Mouse (Mus musculus) lung, postnatal 10 days (tissue): ENCODE measurements around the gene Cd69.
A peak's percentile ranks its signal among the peaks of the same experiment; 100 is the strongest.

Source experiments
- DNase-seq: peaks from one replicate; pipeline ENCODE4 v3.0.0; 2021

The Cd69 gene

GRCm38 (mm10) chr6:129275220-129275619, at the start of gene Cd69:
Cd69 (minus strand) TSS chr6:129275436.
- peak; percentile 21 for DNase-seq

GRCm38 (mm10) chr6:129319331-129319730, 44.1 kb upstream of the Cd69 start:
- DNase-seq = no peak

GRCm38 (mm10) chr6:129318395-129318794, 43.2 kb upstream of the Cd69 start:
- DNase-seq = no peak

GRCm38 (mm10) chr6:129316463-129316862, 41.2 kb upstream of the Cd69 start:
- no peak for DNase-seq

GRCm38 (mm10) chr6:129315698-129316097, 40.5 kb upstream of the Cd69 start:
- no peak for DNase-seq

- no peak for DNase-seq
These were observed 39.5 kb upstream of the Cd69 start for GRCm38 (mm10) chr6:129314655-129315168.

GRCm38 (mm10) chr6:129312499-129312898, 37.3 kb upstream of the Cd69 start:
- DNase-seq = no peak

GRCm38 (mm10) chr6:129304180-129304579, 28.9 kb upstream of the Cd69 start:
- DNase-seq = no peak

GRCm38 (mm10) chr6:129288708-129289107, 13.5 kb upstream of the Cd69 start:
- DNase-seq = no peak

GRCm38 (mm10) chr6:129284384-129285104, 9.3 kb upstream of the Cd69 start:
- DNase-seq = peak; percentile 21

GRCm38 (mm10) chr6:129283271-129283670, 8.0 kb upstream of the Cd69 start:
- DNase-seq = no peak

- no peak for DNase-seq
These were observed 1.2 kb upstream of the Cd69 start for GRCm38 (mm10) chr6:129276483-129276882.

- DNase-seq = no peak
These were observed 478 bp upstream of the Cd69 start for GRCm38 (mm10) chr6:129275624-129276203.

GRCm38 (mm10) chr6:129274476-129274875, 760 bp downstream of the Cd69 start:
- no peak for DNase-seq

GRCm38 (mm10) chr6:129273662-129274061, 1.6 kb downstream of the Cd69 start:
- peak; percentile 3 for DNase-seq

GRCm38 (mm10) chr6:129266438-129267022, 8.7 kb downstream of the Cd69 start:
- DNase-seq = no peak

- DNase-seq = no peak
These were observed 9.4 kb downstream of the Cd69 start for GRCm38 (mm10) chr6:129265821-129266220.

GRCm38 (mm10) chr6:129260940-129261339, 14.3 kb downstream of the Cd69 start:
- DNase-seq = no peak

GRCm38 (mm10) chr6:129260034-129260433, 15.2 kb downstream of the Cd69 start:
- no peak for DNase-seq

GRCm38 (mm10) chr6:129256018-129256417, 19.2 kb downstream of the Cd69 start:
- DNase-seq = peak; percentile 61

- DNase-seq = peak; percentile 62
These were observed 20.2 kb downstream of the Cd69 start for GRCm38 (mm10) chr6:129254949-129255602.

- DNase-seq = no peak
These were observed 20.9 kb downstream of the Cd69 start for GRCm38 (mm10) chr6:129254314-129254713.

- no peak for DNase-seq
These were observed 27.0 kb downstream of the Cd69 start for GRCm38 (mm10) chr6:129248243-129248642.

- DNase-seq = no peak
These were observed 28.2 kb downstream of the Cd69 start for GRCm38 (mm10) chr6:129246992-129247391.
